Mouse (Mus musculus) left cerebral cortex, postnatal 10 days (tissue): ENCODE data around the gene Tspan14. TPM values are rescaled to one million over a fixed set of nuclear protein-coding genes. Genes with fewer than 3 reads are reported as not detected.

Source experiments
- DNase-seq, 2 experiments: peaks; one replicate each; pipeline ENCODE4 v3.0.0; 2021 to 2022; ENCODE audit warnings: low spot score in 2 of 2, mixed read lengths in 1 of 2; ENCODE audit errors: extremely low spot score in 1 of 2
- intact Hi-C: fragments of 180-260 bp; cut with DNase I; formaldehyde crosslinking; loops from one replicate; pipeline ENCODE4 v1.15.1; 2025
- total RNA-seq, 2 experiments: library from RNA; stranded (reverse); gene quantifications; 2 replicates each; pipeline ENCODE4 v1.2.3; 2021

The Tspan14 gene
- total RNA-seq, 2 experiments from 2014 or later = 63.3 to 64.5 TPM

- DNase-seq = peak in 1 of 2 experiments; percentile 76
- intact Hi-C loops = no loop called here
These were observed 10.1 kb downstream of the Tspan14 start for GRCm38 (mm10) chr14:40956252-40957146.

GRCm38 (mm10) chr14:40955596-40956251 is 10.9 kb downstream of the Tspan14 start:
- intact Hi-C loops = no loop called here
- peak; percentile 52 to 87 for DNase-seq

- intact Hi-C loops = no loop called here
- DNase-seq = no peak
These were observed 11.5 kb downstream of the Tspan14 start for GRCm38 (mm10) chr14:40955146-40955545.

GRCm38 (mm10) chr14:40953381-40953780 is 13.2 kb downstream of the Tspan14 start:
- intact Hi-C loops = no loop called here
- DNase-seq = no peak

DNA sequence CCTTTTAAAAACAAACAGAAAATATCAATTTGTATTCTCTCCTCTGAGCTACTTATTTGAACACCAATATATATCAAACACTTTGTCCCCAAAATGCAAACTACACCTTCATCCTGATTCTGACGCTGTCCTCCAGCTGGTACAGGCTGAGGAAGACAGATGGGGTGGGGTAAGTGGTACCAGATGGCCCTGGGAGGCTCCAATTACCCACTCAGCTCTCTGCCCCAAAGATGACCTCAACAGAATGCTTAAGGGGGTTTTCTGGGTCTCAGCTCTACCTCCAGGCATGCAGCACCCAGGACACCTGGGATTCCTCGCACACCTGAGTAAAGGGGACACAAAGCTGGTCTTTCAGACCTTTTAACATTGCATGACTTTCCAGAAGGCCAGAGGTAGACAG is 13.9 kb downstream of the Tspan14 start:
- intact Hi-C loops = no loop called here

DNA sequence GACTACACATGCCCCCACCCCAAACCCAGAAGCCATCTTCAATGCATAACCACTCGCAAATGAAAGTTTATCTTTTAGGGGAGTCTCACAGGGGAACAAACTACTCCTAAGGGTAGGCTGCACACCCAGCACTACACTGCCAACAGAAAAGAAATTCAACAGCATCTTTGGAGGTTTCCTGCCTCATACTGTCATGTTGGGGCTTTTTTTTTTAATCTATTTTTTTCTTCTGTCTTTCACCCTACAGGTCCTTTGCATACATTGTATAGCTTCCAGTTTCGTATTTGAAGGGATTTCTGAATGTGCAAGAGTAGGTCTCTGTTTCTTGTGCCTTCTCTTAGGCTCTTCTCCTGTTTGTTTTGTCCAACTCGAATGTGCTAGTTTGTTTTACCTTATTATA is 14.3 kb downstream of the Tspan14 start:
- intact Hi-C loops = no loop called here
- DNase-seq = no peak

More for the DNA sequence above, 13.9 kb downstream of the Tspan14 start:
- DNase-seq = no peak

GRCm38 (mm10) chr14:40949730-40950614 is 16.6 kb downstream of the Tspan14 start:
- intact Hi-C loops = no loop called here
- peak in 1 of 2 experiments; percentile 13 for DNase-seq

DNA sequence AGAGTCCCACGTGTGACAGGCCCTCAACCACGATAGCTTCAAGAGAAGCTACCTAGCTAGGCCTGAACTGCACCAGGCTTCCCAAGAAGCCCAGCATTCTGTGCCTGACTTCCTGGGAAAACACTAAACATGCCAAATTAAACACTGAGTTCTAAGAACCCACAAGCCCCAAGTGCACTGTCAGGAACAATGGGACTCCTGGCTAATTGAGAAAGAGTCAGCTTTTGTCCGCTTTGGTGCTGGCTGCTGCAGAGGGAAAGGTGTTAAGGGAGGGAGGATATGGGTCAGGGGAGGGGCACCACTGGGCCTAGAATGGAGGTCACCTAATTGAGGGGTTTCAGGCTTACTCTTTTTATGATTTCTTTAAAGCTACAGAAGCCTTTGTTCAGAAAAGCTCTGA is 17.6 kb downstream of the Tspan14 start:
- intact Hi-C loops = no loop called here

GRCm38 (mm10) chr14:40948522-40948921 is 18.1 kb downstream of the Tspan14 start:
- peak in 1 of 2 experiments; percentile 4 for DNase-seq
- intact Hi-C loops = no loop called here

More for the DNA sequence above, 17.6 kb downstream of the Tspan14 start:
- no peak for DNase-seq

- intact Hi-C loops = no loop called here
- no peak for DNase-seq
These were observed 18.9 kb downstream of the Tspan14 start for GRCm38 (mm10) chr14:40947431-40948394.

DNA sequence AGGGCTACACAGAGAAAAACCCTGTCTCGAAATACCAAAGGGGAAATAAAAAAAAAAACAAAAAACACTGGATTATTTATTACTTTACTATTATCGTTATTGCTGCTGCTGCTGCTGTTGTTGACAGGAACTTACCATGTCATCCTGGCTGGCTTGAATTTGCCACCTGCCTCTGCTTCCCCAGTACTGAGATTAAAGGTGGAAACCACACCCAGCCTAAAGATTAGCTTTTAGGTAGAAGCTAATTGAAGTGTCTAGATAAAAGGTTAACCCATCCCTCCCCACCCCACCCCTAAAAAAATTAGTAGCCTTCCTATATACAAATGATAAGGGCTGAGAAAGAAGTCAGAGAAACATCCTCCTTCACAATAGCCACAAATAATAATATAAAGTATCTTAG is 22.8 kb downstream of the Tspan14 start:
- intact Hi-C loops = no loop called here
- no peak for DNase-seq

DNA sequence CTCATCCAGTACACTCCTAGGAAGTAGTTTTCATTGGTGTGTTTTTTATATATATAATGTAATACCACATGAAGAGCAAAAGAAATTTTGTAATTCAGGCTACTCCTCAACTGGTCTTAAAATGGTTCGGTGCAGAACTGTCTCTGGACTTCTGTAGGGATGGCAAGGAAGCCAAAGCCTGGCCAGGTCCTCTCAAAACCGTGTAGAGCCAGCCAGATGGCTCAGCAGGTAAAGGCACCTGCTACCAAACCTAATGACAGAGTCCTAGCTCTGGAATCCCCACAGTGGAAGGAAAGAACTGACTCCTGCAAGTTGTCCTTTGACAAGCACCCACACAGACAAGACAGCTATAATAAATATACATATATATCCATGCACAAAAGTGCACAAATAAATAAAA is 24.2 kb downstream of the Tspan14 start:
- DNase-seq = no peak
- intact Hi-C loops = no loop called here

GRCm38 (mm10) chr14:40938380-40938987 is 28.1 kb downstream of the Tspan14 start:
- intact Hi-C loops = no loop called here
- DNase-seq = no peak

DNA sequence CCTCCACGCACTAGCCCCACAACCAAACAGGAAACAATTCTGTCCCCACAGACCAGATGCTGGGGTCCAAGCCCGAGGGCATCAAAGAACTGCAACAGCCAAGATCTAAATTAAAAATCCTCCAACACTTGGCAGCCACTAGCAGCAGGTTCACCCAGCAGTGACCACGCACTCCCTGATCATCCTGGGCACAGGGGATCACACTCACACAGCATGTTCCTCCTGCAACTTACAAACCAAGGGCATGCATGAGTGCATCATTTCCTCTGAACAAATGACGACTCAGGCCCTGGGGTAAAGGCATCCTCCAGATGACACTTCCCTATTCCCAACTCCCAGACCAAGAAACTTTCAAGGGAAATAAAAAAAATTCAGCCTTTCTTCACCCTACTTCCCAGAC is 29.6 kb downstream of the Tspan14 start:
- no peak for DNase-seq
- intact Hi-C loops = no loop called here

- no peak for DNase-seq
- intact Hi-C loops = no loop called here
These were observed 31.1 kb downstream of the Tspan14 start for GRCm38 (mm10) chr14:40935481-40935880.

DNA sequence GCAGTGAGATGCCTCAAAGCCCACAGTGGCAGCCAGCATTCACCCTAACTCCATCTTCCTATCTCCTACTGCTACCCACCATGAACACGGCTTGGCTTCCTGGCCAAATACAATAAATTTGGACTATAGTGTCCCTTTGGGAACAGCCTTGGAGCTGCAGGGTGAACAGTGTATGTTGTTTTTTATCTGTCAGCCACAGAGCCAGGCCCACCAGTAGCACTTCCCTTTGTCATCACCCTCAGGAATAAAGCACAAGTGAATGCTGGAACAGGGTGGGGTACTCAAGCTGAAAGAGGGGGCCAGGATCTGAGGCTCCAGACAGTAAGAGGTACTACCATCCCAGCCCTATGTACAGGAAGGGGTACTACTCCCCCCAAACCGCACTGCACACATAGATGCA is 31.6 kb downstream of the Tspan14 start:
- intact Hi-C loops = no loop called here
- no peak for DNase-seq

- intact Hi-C loops = no loop called here
- DNase-seq = no peak
These were observed 33.3 kb downstream of the Tspan14 start for GRCm38 (mm10) chr14:40933328-40933727.

- intact Hi-C loops = no loop called here
These were observed 34.4 kb downstream of the Tspan14 start for GRCm38 (mm10) chr14:40932225-40932624.

More at GRCm38 (mm10) chr14:40932225-40932624, 34.4 kb downstream of the Tspan14 start:
- DNase-seq = no peak
